Mouse (Mus musculus) mouse trophoblast stem cell (cell line): ENCODE measurements around the gene Bbc3.
"Not testable (repeated sequence)": the region's sequence is repeated elsewhere in the genome, so short reads cannot be mapped to it uniquely, and the experiment has no call there.

ENCODE experiments used
- in situ Hi-C, 2 experiments: fragments of 300-500 bp; cut with MseI, MboI; formaldehyde crosslinking; loops; 2 replicates in 1 of 2; 3 replicates in 1 of 2; pipeline ENCODE4 v1.15.1; 2025

Gene Bbc3

GRCm38 (mm10) chr7:16287791-16288190, 20.4 kb upstream of the Bbc3 start:
- in situ Hi-C loops = no loop called here

- in situ Hi-C loops = no loop called here
Measured at GRCm38 (mm10) chr7:16294346-16294745, 13.8 kb upstream of the Bbc3 start.

GRCm38 (mm10) chr7:16294837-16295236, 13.4 kb upstream of the Bbc3 start:
- in situ Hi-C loops = no loop called here

GRCm38 (mm10) chr7:16295321-16295900, 12.8 kb upstream of the Bbc3 start:
- in situ Hi-C loops = no loop called here

GRCm38 (mm10) chr7:16296146-16296545, 12.0 kb upstream of the Bbc3 start:
- in situ Hi-C loops = no loop called here

- in situ Hi-C loops = no loop called here
Measured at GRCm38 (mm10) chr7:16296766-16297390, 11.3 kb upstream of the Bbc3 start.

GRCm38 (mm10) chr7:16297616-16298015, 10.6 kb upstream of the Bbc3 start:
- in situ Hi-C loops = no loop called here

- in situ Hi-C loops = no loop called here
Measured at GRCm38 (mm10) chr7:16298927-16299326, 9.3 kb upstream of the Bbc3 start.

- in situ Hi-C loops = no loop called here
Measured at GRCm38 (mm10) chr7:16299419-16300035, 8.7 kb upstream of the Bbc3 start.

GRCm38 (mm10) chr7:16307141-16307540, 1.1 kb upstream of the Bbc3 start:
- in situ Hi-C loops = not testable (repeated sequence)

- in situ Hi-C loops = no loop called here
Measured at GRCm38 (mm10) chr7:16308555-16309317, 543 bp downstream of the Bbc3 start.

GRCm38 (mm10) chr7:16309318-16310019, 1.3 kb downstream of the Bbc3 start:
- in situ Hi-C loops = no loop called here

- in situ Hi-C loops = no loop called here
Measured at GRCm38 (mm10) chr7:16310020-16310520, 1.9 kb downstream of the Bbc3 start.

- in situ Hi-C loops = no loop called here
Measured at GRCm38 (mm10) chr7:16310521-16311452, 2.6 kb downstream of the Bbc3 start.

GRCm38 (mm10) chr7:16311453-16312004, 3.3 kb downstream of the Bbc3 start:
- in situ Hi-C loops = no loop called here

- in situ Hi-C loops = no loop called here
Measured at GRCm38 (mm10) chr7:16312011-16312671, 3.9 kb downstream of the Bbc3 start.

- in situ Hi-C loops = no loop called here
Measured at GRCm38 (mm10) chr7:16312672-16313311, 4.6 kb downstream of the Bbc3 start.

- in situ Hi-C loops = no loop called here
Measured at GRCm38 (mm10) chr7:16313481-16314220, 5.5 kb downstream of the Bbc3 start.
